Mouse (Mus musculus) intestine, embryonic 16.5 days (tissue): ENCODE results near the gene Kat8. TPM values are rescaled to one million over a fixed set of nuclear protein-coding genes. Genes with fewer than 3 reads are reported as not detected.

Source experiments
- ATAC-seq: fragments of 200-750 bp; cut with Nextera tagmentation; 2 replicates; pipeline ENCODE4 v1.8.0; 2017; ENCODE audit warnings: moderate TSS enrichment, moderate library complexity
- H3K27ac ChIP-seq: fragments of 300-500 bp; sonication (generic); 2 replicates; pipeline ENCODE4 v1.5.1; 2014; ENCODE audit warnings: mild to moderate bottlenecking, low read length
- H3K27me3 ChIP-seq: fragments of 300-500 bp; sonication (generic); replicated peaks from 2 replicates; pipeline ENCODE4 v1.6.1; 2014; ENCODE audit warnings: low read length, control low read depth, mixed read lengths; ENCODE audit not compliant: control insufficient read depth, insufficient read depth
- H3K36me3 ChIP-seq: fragments of 300-500 bp; sonication (generic); 2 replicates; pipeline ENCODE4 v1.6.1; 2014; ENCODE audit warnings: low read length, control low read depth; ENCODE audit not compliant: control insufficient read depth, insufficient read depth
- H3K4me1 ChIP-seq: fragments of 300-500 bp; sonication (generic); 2 replicates; pipeline ENCODE4 v1.6.1; 2014; ENCODE audit warnings: low read length, control low read depth, mixed read lengths; ENCODE audit not compliant: control insufficient read depth, insufficient read depth
- H3K4me2 ChIP-seq: fragments of 300-500 bp; sonication (generic); 2 replicates; pipeline ENCODE4 v1.6.1; 2014; ENCODE audit warnings: low read depth, low read length, control low read depth
- H3K4me3 ChIP-seq: fragments of 300-500 bp; sonication (generic); 2 replicates; pipeline ENCODE4 v1.5.1; 2014; ENCODE audit warnings: mild to moderate bottlenecking, low read length
- H3K9ac ChIP-seq: fragments of 300-500 bp; sonication (generic); 2 replicates; pipeline ENCODE4 v1.6.1; 2014; ENCODE audit warnings: low read depth, low read length
- H3K9me3 ChIP-seq: fragments of 300-500 bp; sonication (generic); 2 replicates; pipeline ENCODE4 v1.6.1; 2016; ENCODE audit warnings: low read length, control low read depth; ENCODE audit not compliant: control insufficient read depth
- WGBS: fragments of 180-500 bp; shearing (Covaris S2); extraction: QIAGEN DNeasy Blood & Tissue Kit; methylation state at CpG from one replicate; pipeline ENCODE4 v1.1.7; 2014; 5-methylcytosine and 5-hydroxymethylcytosine counted together
- polyA plus RNA-seq: library from polyadenylated mRNA; unstranded; fragments of >200 nt; fragmentation: Nextera tagmentation; extraction: Ambion mirVana; gene quantifications from 2 replicates; pipeline ENCODE4 v1.2.1, GENCODE M21; 2015

The Kat8 gene
- polyA plus RNA-seq, 1 experiment from 2014 or later: 29.2 TPM

DNA sequence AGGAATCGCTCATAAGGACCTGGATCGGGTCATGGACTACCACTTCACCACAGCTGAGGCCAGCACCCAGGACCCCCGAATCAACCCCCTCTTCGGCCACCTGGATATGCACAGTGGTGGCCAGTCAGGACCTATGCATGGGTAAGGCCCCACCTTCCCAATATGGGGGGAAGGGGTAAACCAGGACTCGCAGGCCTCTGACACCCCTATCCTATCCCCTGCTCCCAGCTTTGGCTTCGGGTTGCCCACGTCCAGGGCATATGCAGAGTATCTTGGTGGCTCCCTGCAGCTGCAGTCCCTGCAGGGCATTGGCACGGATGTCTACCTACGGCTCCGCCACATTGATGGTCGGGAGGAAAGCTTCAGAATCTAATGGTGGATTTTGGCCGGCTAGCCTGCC is 4.4 kb upstream of the Kat8 start:
- WGBS: 94% methylated on average over 12 of the region's 12 CpGs
- no peak overlapping the region for H3K4me2 ChIP-seq
- H3K9ac ChIP-seq: no peak overlapping the region
- H3K36me3 ChIP-seq: peaks cover 27% of the 10 kb centered on the region
- H3K4me1 ChIP-seq: peaks cover 18% of the 10 kb centered on the region
- ATAC-seq: no peak
- H3K9me3 ChIP-seq: no peaks in the 10 kb centered on the region
- H3K27ac ChIP-seq: no peak overlapping the region
- no peak overlapping the region for H3K4me3 ChIP-seq
- no peaks in the 10 kb centered on the region for H3K27me3 ChIP-seq

DNA sequence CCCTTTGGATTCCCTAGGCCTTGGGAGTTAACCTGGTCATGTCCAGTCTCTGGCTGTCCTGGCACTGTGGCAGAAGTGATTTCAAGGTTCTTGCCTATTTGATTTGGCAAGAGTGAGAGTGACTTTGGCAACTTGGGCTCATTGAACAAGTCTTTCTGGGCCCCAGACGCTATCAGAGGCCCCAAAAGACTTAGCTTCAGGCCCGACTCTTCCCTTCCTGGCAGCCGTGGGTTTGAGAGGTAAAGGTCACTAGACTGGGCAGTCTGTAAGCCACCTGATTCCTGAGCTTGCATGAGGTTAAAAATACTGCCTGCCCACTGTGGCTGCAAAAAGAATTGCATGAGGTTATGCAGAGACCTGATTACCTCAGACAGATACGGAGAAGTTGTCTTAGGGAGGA is 3.7 kb upstream of the Kat8 start:
- ATAC-seq: no peak
- WGBS: 91% methylated on average over 4 of the region's 4 CpGs
- no peak overlapping the region for H3K4me2 ChIP-seq

DNA sequence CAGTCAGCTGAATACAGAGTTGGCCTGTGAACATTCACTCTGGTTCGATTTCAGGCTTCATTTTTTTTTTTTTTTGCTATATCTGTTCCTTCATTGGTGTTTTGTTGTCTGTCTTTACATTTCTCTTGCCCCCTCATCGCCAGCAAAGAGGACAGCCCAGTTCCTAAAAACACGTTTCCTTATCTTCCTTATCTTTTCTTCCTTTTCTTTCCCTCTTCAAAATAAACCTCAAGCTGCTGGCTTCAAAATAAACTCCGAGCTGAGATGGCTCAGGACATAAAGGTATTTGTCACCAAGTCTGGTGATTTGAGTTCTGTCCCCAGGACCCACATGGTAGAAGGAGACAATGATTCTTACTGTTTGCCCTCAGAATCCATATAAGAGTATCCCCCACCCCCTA is 622 bp downstream of the Kat8 start:
- peak overlapping the region; percentile 91 for H3K9ac ChIP-seq
- peak overlapping the region; percentile 97 for H3K4me3 ChIP-seq
- peak overlapping the region; percentile 51 for H3K4me2 ChIP-seq
- H3K27me3 ChIP-seq: no peaks in the 10 kb centered on the region
- no peaks in the 10 kb centered on the region for H3K9me3 ChIP-seq
- H3K4me1 ChIP-seq: peaks cover 10% of the 10 kb centered on the region
- H3K27ac ChIP-seq: peak overlapping the region; percentile 89; the same call in 1 of the 2 replicates
- peaks cover 11% of the 10 kb centered on the region for H3K36me3 ChIP-seq
- WGBS: 11% methylated on average over 4 of the region's 4 CpGs
- ATAC-seq: no peak

More for the DNA sequence above, 3.7 kb upstream of the Kat8 start:
- Histone ChIP-seq H3K9ac (peak overlapping the region; percentile 32; the same call in 1 of the 2 replicates), H3K27ac (no peak overlapping the region), H3K9me3 (no peaks in the 10 kb centered on the region), H3K27me3 (no peaks in the 10 kb centered on the region), H3K4me1 (peaks cover 21% of the 10 kb centered on the region), H3K4me3 (no peak overlapping the region), H3K36me3 (peaks cover 27% of the 10 kb centered on the region)

DNA sequence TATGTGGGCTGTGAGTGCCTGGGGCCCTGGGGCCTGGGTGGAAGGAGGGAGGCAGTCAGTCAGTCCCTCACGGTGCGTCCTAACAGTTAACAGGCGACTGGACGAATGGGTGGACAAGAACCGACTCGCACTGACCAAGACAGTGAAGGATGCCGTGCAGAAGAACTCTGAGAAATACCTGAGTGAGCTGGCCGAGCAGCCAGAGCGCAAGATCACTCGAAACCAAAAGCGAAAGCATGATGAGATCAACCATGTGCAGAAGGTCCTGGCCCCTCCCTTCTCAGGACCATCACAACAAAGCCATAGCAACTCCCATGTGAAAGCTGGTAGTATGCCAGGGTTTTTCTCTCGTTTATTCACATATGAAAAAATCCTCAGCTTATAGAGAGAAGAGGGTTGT is 3.0 kb downstream of the Kat8 start:
- H3K4me1 ChIP-seq: peaks cover 5% of the 10 kb centered on the region
- WGBS: 88% methylated on average over 12 of the region's 12 CpGs
- no peaks in the 10 kb centered on the region for H3K27me3 ChIP-seq
- H3K27ac ChIP-seq: no peak overlapping the region
- H3K36me3 ChIP-seq: no peaks in the 10 kb centered on the region; the same call in 1 of the 2 replicates
- no peak overlapping the region for H3K4me2 ChIP-seq
- H3K9ac ChIP-seq: no peak overlapping the region
- ATAC-seq: no peak
- H3K4me3 ChIP-seq: no peak overlapping the region
- H3K9me3 ChIP-seq: no peaks in the 10 kb centered on the region

GRCm38 (mm10) chr7:127918203-127918602 is 5.9 kb downstream of the Kat8 start:
- no peak for ATAC-seq
- H3K36me3 ChIP-seq: no peaks in the 10 kb centered on the region; the same call in 1 of the 2 replicates
- H3K9me3 ChIP-seq: no peaks in the 10 kb centered on the region
- no peak overlapping the region for H3K4me3 ChIP-seq
- peaks cover 6% of the 10 kb centered on the region for H3K4me1 ChIP-seq
- no peak overlapping the region for H3K4me2 ChIP-seq
- 55% methylated on average over 3 of the region's 3 CpGs for WGBS
- H3K27ac ChIP-seq: no peak overlapping the region
- no peaks in the 10 kb centered on the region for H3K27me3 ChIP-seq
- no peak overlapping the region for H3K9ac ChIP-seq

DNA sequence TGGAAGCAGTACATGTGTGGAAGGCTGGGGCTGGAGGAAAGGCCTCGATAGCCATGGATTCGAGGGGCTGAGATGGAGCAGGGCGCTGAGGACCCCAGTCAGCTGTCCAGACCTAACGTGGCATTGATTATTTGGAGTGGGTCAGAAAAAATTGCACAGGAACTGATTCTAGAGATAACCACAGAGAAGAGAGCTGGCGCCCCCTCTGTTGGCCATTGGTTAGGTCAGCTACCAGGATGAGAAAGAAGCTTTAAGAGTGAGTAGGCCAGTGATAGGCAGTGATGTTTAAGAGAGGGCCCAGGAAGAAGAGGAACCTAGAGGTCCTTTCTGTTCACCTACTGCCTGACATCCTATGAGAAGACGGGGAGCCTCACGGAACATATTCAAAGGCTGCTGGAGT is 7.0 kb downstream of the Kat8 start:
- no peaks in the 10 kb centered on the region; the same call in 1 of the 2 replicates for H3K36me3 ChIP-seq
- WGBS: 79% methylated on average over 7 of the region's 7 CpGs

DNA sequence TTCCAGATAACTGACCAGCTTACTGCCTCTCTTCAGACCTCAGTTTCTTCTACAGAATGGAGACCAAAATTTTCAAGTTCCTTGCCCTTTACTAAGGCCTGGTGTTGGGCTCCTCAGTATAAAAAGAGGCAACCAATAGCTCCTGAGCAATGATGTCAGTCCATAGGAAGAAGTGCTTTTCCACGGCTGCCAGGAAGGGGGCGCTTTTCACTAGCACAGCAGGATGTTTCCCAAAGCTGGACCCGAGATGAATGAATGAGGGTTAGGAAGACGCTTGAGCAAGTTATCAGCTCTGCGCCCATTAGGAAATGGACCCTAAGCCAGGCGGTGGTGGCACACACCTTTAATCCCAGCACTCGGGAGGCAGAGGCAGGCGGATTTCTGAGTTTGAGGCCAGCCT is 9.2 kb downstream of the Kat8 start:
- H3K27ac ChIP-seq: no peak overlapping the region
- no peaks in the 10 kb centered on the region for H3K27me3 ChIP-seq
- peaks cover 22% of the 10 kb centered on the region for H3K4me1 ChIP-seq
- peaks cover 3% of the 10 kb centered on the region; the same call in 1 of the 2 replicates for H3K36me3 ChIP-seq
- no peaks in the 10 kb centered on the region for H3K9me3 ChIP-seq
- 62% methylated on average over 8 of the region's 8 CpGs for WGBS
- ATAC-seq: no peak
- H3K9ac ChIP-seq: no peak overlapping the region
- H3K4me2 ChIP-seq: no peak overlapping the region
- no peak overlapping the region for H3K4me3 ChIP-seq

More for the DNA sequence above, 7.0 kb downstream of the Kat8 start:
- Histone ChIP-seq H3K4me2 (no peak overlapping the region), H3K9ac (no peak overlapping the region), H3K27ac (no peak overlapping the region), H3K27me3 (no peaks in the 10 kb centered on the region), H3K4me1 (peaks cover 14% of the 10 kb centered on the region), H3K4me3 (no peak overlapping the region), H3K9me3 (no peaks in the 10 kb centered on the region)
- ATAC-seq: no peak

DNA sequence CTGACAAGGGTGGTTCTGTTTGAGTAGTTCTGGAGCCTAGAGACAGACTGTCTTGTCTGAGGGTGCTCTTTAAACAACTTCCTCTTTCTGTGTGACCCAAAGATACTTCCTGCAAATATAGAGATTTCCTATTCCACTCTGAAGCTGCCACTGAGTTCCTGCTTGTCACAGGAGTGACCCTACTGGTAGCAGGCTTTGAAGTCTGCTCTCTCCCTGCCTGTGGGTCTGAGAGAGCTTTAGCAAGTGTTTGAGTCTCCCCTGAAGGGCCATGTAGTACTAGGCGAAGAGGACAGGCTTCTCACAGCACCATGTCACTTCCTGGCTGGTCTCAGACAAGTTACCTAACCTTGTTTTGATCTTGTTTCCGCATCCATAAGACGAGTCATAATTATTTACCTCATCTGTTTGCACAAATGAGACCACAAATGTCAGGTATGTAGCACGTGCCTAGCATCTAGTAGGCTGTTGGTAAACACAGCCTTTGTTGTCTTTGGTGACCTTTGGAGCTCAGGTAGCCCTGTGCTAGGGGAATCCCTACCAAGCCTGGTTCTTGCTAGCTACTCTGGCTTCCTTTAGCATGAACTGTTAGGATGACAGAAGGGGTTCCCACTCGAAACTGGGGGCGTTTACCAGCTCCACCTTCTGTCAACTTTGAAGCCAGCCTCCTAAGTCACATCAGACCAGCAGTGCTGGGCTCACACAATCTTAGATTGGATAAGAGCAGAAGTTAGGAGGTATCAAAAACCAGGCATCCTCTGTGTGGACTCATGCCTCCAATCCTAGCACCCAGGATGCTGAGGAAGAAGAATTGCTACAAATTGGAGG is 10.3 kb downstream of the Kat8 start:
- WGBS: 66% methylated on average over 6 of the region's 6 CpGs
- Histone ChIP-seq H3K27ac (peak overlapping the region; percentile 75), H3K36me3 (peaks cover 5% of the 10 kb centered on the region; the same call in 1 of the 2 replicates), H3K4me2 (no peak overlapping the region), H3K4me3 (no peak overlapping the region), H3K9me3 (no peaks in the 10 kb centered on the region), H3K4me1 (peaks cover 26% of the 10 kb centered on the region), H3K9ac (no peak overlapping the region), H3K27me3 (no peaks in the 10 kb centered on the region)
- ATAC-seq: no peak

DNA sequence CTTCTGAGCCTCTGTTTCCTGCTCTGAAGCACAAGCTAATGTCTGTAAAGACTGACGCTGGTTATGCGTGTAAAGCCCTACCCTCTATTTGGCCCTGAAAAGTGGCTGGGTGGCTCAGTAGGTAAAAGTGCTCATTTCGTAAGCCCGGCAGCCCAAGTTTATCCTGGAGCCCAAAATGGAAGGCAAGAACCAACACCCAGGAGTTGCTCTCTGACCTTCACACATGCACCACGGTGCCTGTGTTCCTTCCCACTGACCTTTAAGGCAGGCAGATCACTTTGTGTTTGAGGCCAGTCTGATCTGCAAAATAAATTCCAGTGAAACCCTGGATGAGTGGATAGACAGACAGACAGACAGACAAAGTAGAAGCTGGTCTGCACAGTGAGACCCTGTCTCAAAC is 11.4 kb downstream of the Kat8 start:
- 87% methylated on average over 5 of the region's 5 CpGs for WGBS
- ATAC-seq: no peak
- Histone ChIP-seq H3K27me3 (no peaks in the 10 kb centered on the region), H3K4me2 (no peak overlapping the region), H3K36me3 (peaks cover 5% of the 10 kb centered on the region; the same call in 1 of the 2 replicates), H3K9me3 (no peaks in the 10 kb centered on the region), H3K27ac (peak overlapping the region; percentile 54), H3K4me1 (peaks cover 26% of the 10 kb centered on the region), H3K4me3 (no peak overlapping the region), H3K9ac (no peak overlapping the region)
